Mouse (Mus musculus) right cerebral cortex, postnatal 36 days (tissue): ENCODE results near the gene Spata13.
A peak's percentile ranks its signal among the peaks of the same experiment; 100 is the strongest.

Experiments used
- DNase-seq, 2 experiments: peaks; one replicate each; pipeline ENCODE4 v3.0.0; 2022; ENCODE audit warnings: low spot score in 2 of 2, mixed read lengths in 1 of 2

The Spata13 gene

GRCm38 (mm10) chr14:60746141-60746540 is 112.3 kb downstream of the Spata13 start:
- DNase-seq, result no peak

GRCm38 (mm10) chr14:60747154-60747870 is 113.5 kb downstream of the Spata13 start:
- DNase-seq, result no peak

- no peak for DNase-seq
Measured at GRCm38 (mm10) chr14:60749880-60750279, 116.1 kb downstream of the Spata13 start.

GRCm38 (mm10) chr14:60751581-60751980 is 117.8 kb downstream of the Spata13 start:
- DNase-seq, result no peak

GRCm38 (mm10) chr14:60752892-60753800 is 119.3 kb downstream of the Spata13 start:
- no peak for DNase-seq

GRCm38 (mm10) chr14:60753801-60754126 is 120.0 kb downstream of the Spata13 start:
- DNase-seq, result no peak

- DNase-seq, result no peak
Measured at GRCm38 (mm10) chr14:60754656-60755055, 120.9 kb downstream of the Spata13 start.

GRCm38 (mm10) chr14:60756271-60756670 is 122.5 kb downstream of the Spata13 start:
- no peak for DNase-seq

- no peak for DNase-seq
Measured at GRCm38 (mm10) chr14:60757265-60757664, 123.5 kb downstream of the Spata13 start.

- no peak for DNase-seq
Measured at GRCm38 (mm10) chr14:60757722-60758121, 123.9 kb downstream of the Spata13 start.

- no peak for DNase-seq
Measured at GRCm38 (mm10) chr14:60759097-60759496, 125.3 kb downstream of the Spata13 start.

GRCm38 (mm10) chr14:60761801-60762200 is 128.0 kb downstream of the Spata13 start:
- no peak for DNase-seq

GRCm38 (mm10) chr14:60762754-60763153 is 129.0 kb downstream of the Spata13 start:
- DNase-seq, result no peak

- DNase-seq, result no peak
Measured at GRCm38 (mm10) chr14:60763746-60764145, 129.9 kb downstream of the Spata13 start.

GRCm38 (mm10) chr14:60764526-60764925 is 130.7 kb downstream of the Spata13 start:
- no peak for DNase-seq

GRCm38 (mm10) chr14:60765025-60765424 is 131.2 kb downstream of the Spata13 start:
- DNase-seq, result no peak

- DNase-seq, result no peak
Measured at GRCm38 (mm10) chr14:60767884-60768283, 134.1 kb downstream of the Spata13 start, which contains the start of gene C1qtnf9. Gene C1qtnf9, plus strand, starts transcription at chr14:60768134.

- DNase-seq, result no peak
Measured at GRCm38 (mm10) chr14:60769340-60769739, 135.5 kb downstream of the Spata13 start.

GRCm38 (mm10) chr14:60770594-60770993 is 136.8 kb downstream of the Spata13 start:
- DNase-seq, result no peak

GRCm38 (mm10) chr14:60771057-60771456 is 137.3 kb downstream of the Spata13 start:
- DNase-seq, result peak; percentile 47 to 49

- DNase-seq, result no peak
Measured at GRCm38 (mm10) chr14:60773476-60773875, 139.7 kb downstream of the Spata13 start.

- no peak for DNase-seq
Measured at GRCm38 (mm10) chr14:60776521-60776920, 142.7 kb downstream of the Spata13 start.

GRCm38 (mm10) chr14:60777485-60777919 is 143.7 kb downstream of the Spata13 start:
- DNase-seq, result no peak
